In genomic region chr19:41857086-41857762, GRCm38 (mm10) we compare ENCODE assay signal across 16 mouse cellular contexts. TPM values are rescaled to one million over a fixed set of nuclear protein-coding genes. Genes with fewer than 3 reads are reported as not detected.
DNase-seq lines count a peak whose midpoint lies in the region; ATAC-seq and TF ChIP-seq lines count a peak whose summit lies in the region.
"Had no signal": no experiment of that assay in that cellular context is flagged by ENCODE, and none has a peak within 500 bp of the region (broad histone marks: within the 10 kb centered on the region; RNA-seq: fewer than 3 reads in every experiment).

No protein-coding gene starts in this region.

- H3K4me2 ChIP-seq in liver, embryonic 11.5 days = no peak overlapping the region
- no peak overlapping the region for H3K4me2 ChIP-seq in heart, embryonic 11.5 days
- H3K4me2 ChIP-seq: hindbrain, embryonic 15.5 days; lung, embryonic 14.5 days had no signal

- H3K4me1 ChIP-seq in liver, embryonic 11.5 days (replicated peaks; ENCODE audit: control insufficient read depth, insufficient read depth, low read length) = peaks cover 16% of the 10 kb centered on the region
- H3K4me1 ChIP-seq in small intestine, adult 2 months (ENCODE audit: control insufficient read depth, insufficient read depth, insufficient read length, low read length) = peaks cover 15% of the 10 kb centered on the region; the same call in 1 of the 2 replicates
- H3K4me1 ChIP-seq in heart, embryonic 11.5 days (ENCODE audit: control insufficient read depth, insufficient read depth, low read length) = peaks cover 7% of the 10 kb centered on the region; the same call in 1 of the 2 replicates
- H3K4me1 ChIP-seq: hindbrain, embryonic 15.5 days had no signal

- ATAC-seq in liver, embryonic 11.5 days (replicated peaks; ENCODE audit: low FRiP score) = peak; percentile 39
- ATAC-seq in heart, embryonic 11.5 days (replicated peaks; ENCODE audit: insufficient number of reproducible peaks, low FRiP score, low TSS enrichment) = no peak

- no peak for TF ChIP-seq CTCF in layer of hippocampus, adult 2 months (conservative IDR thresholded peaks at IDR 0.05)
- no peak for TF ChIP-seq CTCF in small intestine, adult 2 months (IDR thresholded peaks at IDR 0.05; ENCODE audit: extremely low read depth, insufficient read length, insufficient replicate concordance, low read depth, low read length)

- 0 out of 2 replicates have a peak, but pooled peaks have one; percentile 9 for TF ChIP-seq POLR2A in small intestine, adult 2 months (IDR thresholded peaks at IDR 0.05; ENCODE audit: low read depth, low read length)

- peaks cover 3% of the 10 kb centered on the region; the same call in 1 of the 2 replicates for H3K36me3 ChIP-seq in liver, embryonic 11.5 days (ENCODE audit: control insufficient read depth, insufficient read depth, low read length)
- H3K36me3 ChIP-seq in small intestine, adult 2 months (ENCODE audit: control insufficient read depth, insufficient read depth, low read length) = peaks cover 4% of the 10 kb centered on the region
- H3K36me3 ChIP-seq in heart, embryonic 11.5 days (ENCODE audit: control insufficient read depth, insufficient read depth, low read length) = peaks cover 2% of the 10 kb centered on the region

- no peaks in the 10 kb centered on the region for H3K27me3 ChIP-seq in liver, embryonic 11.5 days (replicated peaks; ENCODE audit: control insufficient read depth, insufficient read depth, low read length)
- H3K27me3 ChIP-seq in small intestine, adult 2 months (ENCODE audit: control insufficient read depth, insufficient read depth, low read length) = no peaks in the 10 kb centered on the region
- no peaks in the 10 kb centered on the region for H3K27me3 ChIP-seq in heart, embryonic 11.5 days (ENCODE audit: control insufficient read depth, insufficient read depth, low read length)
- H3K27me3 ChIP-seq: hindbrain, embryonic 15.5 days had no signal

- WGBS in liver, embryonic 11.5 days = 63% methylated on average over 5 of the region's 5 CpGs
- 19% methylated on average over 5 of the region's 5 CpGs for WGBS in small intestine, adult 2 months
- 65% methylated on average over 5 of the region's 5 CpGs for WGBS in heart, embryonic 11.5 days (ENCODE audit: insufficient replicate concordance)

- H3K9ac ChIP-seq in liver, embryonic 11.5 days (ENCODE audit: low read depth, low read length) = no peak overlapping the region; the same call in 1 of the 2 replicates
- H3K9ac ChIP-seq in heart, embryonic 11.5 days (ENCODE audit: low read depth, low read length) = no peak overlapping the region
- H3K9ac ChIP-seq: hindbrain, embryonic 15.5 days; lung, embryonic 14.5 days had no signal

- DNase-seq in layer of hippocampus, adult 2 months (ENCODE audit: low spot score in 2 of 2) = no peak
- DNase-seq in layer of hippocampus, adult 9-10 months (ENCODE audit: low spot score) = no peak
- DNase-seq in Muller cell, postnatal 12 days (ENCODE audit: inconsistent ontology term) = peak; percentile 19
- no peak for DNase-seq in liver, embryonic 11.5 days (ENCODE audit: low spot score)
- no peak for DNase-seq in testis, postnatal 10 days (ENCODE audit: low spot score)
- DNase-seq in heart, postnatal 4 days = no peak
- DNase-seq: cerebellum, postnatal 14 days; gastrocnemius, postnatal 25 days; heart, postnatal 14 days; kidney, adult 9 months; lung, embryonic 14.5 days; retina, postnatal 1 day had no signal

- H3K4me3 ChIP-seq in layer of hippocampus, adult 2 months = no peak overlapping the region
- H3K4me3 ChIP-seq in liver, embryonic 11.5 days (ENCODE audit: low read depth, low read length) = no peak overlapping the region
- H3K4me3 ChIP-seq in small intestine, adult 2 months (ENCODE audit: low read depth, low read length) = peak overlapping the region; percentile 14; the same call in 1 of the 2 replicates
- no peak overlapping the region for H3K4me3 ChIP-seq in heart, embryonic 11.5 days (ENCODE audit: low read depth, low read length)
- H3K4me3 ChIP-seq: hindbrain, embryonic 15.5 days; megakaryocyte, embryonic 14.5 days had no signal

- 0 out of 2 replicates have a peak overlapping the region, but pooled peaks have one; percentile 43 for H3K27ac ChIP-seq in layer of hippocampus, adult 2 months
- H3K27ac ChIP-seq in liver, embryonic 11.5 days (ENCODE audit: low read depth, low read length) = no peak overlapping the region
- H3K27ac ChIP-seq in small intestine, adult 2 months (ENCODE audit: insufficient read depth, low read depth, low read length) = peak overlapping the region; percentile 96
- no peak overlapping the region for H3K27ac ChIP-seq in heart, embryonic 11.5 days (ENCODE audit: low read depth, low read length)
- H3K27ac ChIP-seq: hindbrain, embryonic 15.5 days had no signal

- H3K9me3 ChIP-seq in liver, embryonic 11.5 days (ENCODE audit: control insufficient read depth, low read length) = no peaks in the 10 kb centered on the region
- H3K9me3 ChIP-seq in heart, embryonic 11.5 days (replicated peaks; ENCODE audit: control insufficient read depth, low read length) = no peaks in the 10 kb centered on the region
- H3K9me3 ChIP-seq: hindbrain, embryonic 15.5 days had no signal

RNA-seq across cellular contexts. Expression of gene Frat2, which starts 9.3 kb away (rescaled TPM):
- 10 to 100 TPM; 10.7 to 11.7 TPM for total RNA-seq in layer of hippocampus, adult 2 months (2021)
- 9.8 and 10.9 TPM in 2 replicates for polyA plus RNA-seq in liver, embryonic 11.5 days (2014; fragmentation: Nextera tagmentation; extraction: Ambion mirVana)
- polyA plus RNA-seq in small intestine, adult 2 months (2012; rRNA removed) = 13.7 and 62.2 TPM in 2 replicates
- polyA plus RNA-seq in heart, embryonic 11.5 days (2014; fragmentation: Nextera tagmentation; extraction: Ambion mirVana) = 1.1 and 2.2 TPM in 2 replicates
- 1 to 10 TPM; 3.6 to 3.9 TPM for total RNA-seq in heart, postnatal 4 days (2021)

RNA-seq across cellular contexts. Expression of gene Frat1, which starts 27.5 kb away (rescaled TPM):
- total RNA-seq in layer of hippocampus, adult 2 months (2021) = 10 to 100 TPM; 22.0 to 27.1 TPM
- 19.5 and 19.9 TPM in 2 replicates for polyA plus RNA-seq in liver, embryonic 11.5 days (2014; fragmentation: Nextera tagmentation; extraction: Ambion mirVana)
- 8.1 and 29.1 TPM in 2 replicates for polyA plus RNA-seq in small intestine, adult 2 months (2012; rRNA removed)
- polyA plus RNA-seq in heart, embryonic 11.5 days (2014; fragmentation: Nextera tagmentation; extraction: Ambion mirVana) = 3.5 and 3.6 TPM in 2 replicates
- 1 to 10 TPM; 2.1 to 2.3 TPM for total RNA-seq in heart, postnatal 4 days (2021)

RNA-seq across cellular contexts. Expression of gene Rrp12, which starts 38.7 kb away (rescaled TPM):
- total RNA-seq in layer of hippocampus, adult 2 months (2021) = 10 to 100 TPM; 33.4 to 34.2 TPM
- 29.5 and 34.0 TPM in 2 replicates for polyA plus RNA-seq in liver, embryonic 11.5 days (2014; fragmentation: Nextera tagmentation; extraction: Ambion mirVana)
- 2.4 and 3.0 TPM in 2 replicates for polyA plus RNA-seq in small intestine, adult 2 months (2012; rRNA removed)
- polyA plus RNA-seq in heart, embryonic 11.5 days (2014; fragmentation: Nextera tagmentation; extraction: Ambion mirVana) = 8.5 and 10.4 TPM in 2 replicates
- 10 to 100 TPM; 19.9 to 23.4 TPM for total RNA-seq in heart, postnatal 4 days (2021)

RNA-seq across cellular contexts. Expression of gene Pgam1, which starts 54.5 kb away (rescaled TPM):
- total RNA-seq in layer of hippocampus, adult 2 months (2021) = 100 to 1,000 TPM; 502 to 540 TPM
- polyA plus RNA-seq in liver, embryonic 11.5 days (2014; fragmentation: Nextera tagmentation; extraction: Ambion mirVana) = 871 and 874 TPM in 2 replicates
- 159 and 216 TPM in 2 replicates for polyA plus RNA-seq in small intestine, adult 2 months (2012; rRNA removed)
- 1,127 and 1,144 TPM in 2 replicates for polyA plus RNA-seq in heart, embryonic 11.5 days (2014; fragmentation: Nextera tagmentation; extraction: Ambion mirVana)
- total RNA-seq in heart, postnatal 4 days (2021) = 100 to 1,000 TPM; 150 to 162 TPM

RNA-seq across cellular contexts. Expression of gene Arhgap19, which starts 55.4 kb away (rescaled TPM):
- 1 to 10 TPM; 2.2 to 2.5 TPM for total RNA-seq in layer of hippocampus, adult 2 months (2021)
- polyA plus RNA-seq in liver, embryonic 11.5 days (2014; fragmentation: Nextera tagmentation; extraction: Ambion mirVana) = 55.6 and 63.4 TPM in 2 replicates
- 0.71 and 2.1 TPM in 2 replicates for polyA plus RNA-seq in small intestine, adult 2 months (2012; rRNA removed)
- 20.8 and 22.8 TPM in 2 replicates for polyA plus RNA-seq in heart, embryonic 11.5 days (2014; fragmentation: Nextera tagmentation; extraction: Ambion mirVana)
- total RNA-seq in heart, postnatal 4 days (2021) = 10 to 100 TPM in 1 of 2 experiments, 1 to 10 TPM in 1; 9.5 to 10.2 TPM

Comparison
In these comparisons a context has a peak if more than half of its experiments do, and no peak if none do; other contexts are left out.
1. H3K27ac ChIP-seq: peak in layer of hippocampus, adult 2 months (single experiment) and small intestine, adult 2 months (single experiment); none in liver, embryonic 11.5 days (single experiment) and heart, embryonic 11.5 days (single experiment).